Mouse (Mus musculus): ENCODE results near the gene Creg2. TPM values are rescaled to one million over a fixed set of nuclear protein-coding genes. Genes with fewer than 3 reads are reported as not detected.

The Creg2 gene
- polyA plus RNA-seq, 1 experiment from 2014 or later, result 0.22 TPM

- Histone ChIP-seq H3K27ac (ENCODE audit: low read length) (no peak overlapping the region), H3K36me3 (ENCODE audit: control insufficient read depth, insufficient read depth, low read length) (no peaks in the 10 kb centered on the region), H3K4me1 (ENCODE audit: control insufficient read depth, insufficient read depth, low read length) (no peaks in the 10 kb centered on the region), H3K4me3 (ENCODE audit: low read length) (no peak overlapping the region), H3K4me2 (ENCODE audit: low read depth, low read length) (no peak overlapping the region), H3K27me3 (replicated peaks; ENCODE audit: control insufficient read depth, insufficient read depth, low read length) (no peaks in the 10 kb centered on the region), H3K9ac (ENCODE audit: low read depth, low read length) (no peak overlapping the region), H3K9me3 (ENCODE audit: control insufficient read depth, low read length) (no peaks in the 10 kb centered on the region)
- ATAC-seq, result no peak
- WGBS, result 91% methylated on average over 5 of the region's 5 CpGs
Observed at GRCm38 (mm10) chr1:39681638-39682037, 30.4 kb upstream of the Creg2 start.

GRCm38 (mm10) chr1:39680546-39680945 is 29.3 kb upstream of the Creg2 start:
- Histone ChIP-seq H3K36me3 (ENCODE audit: control insufficient read depth, insufficient read depth, low read length) (no peaks in the 10 kb centered on the region), H3K9me3 (ENCODE audit: control insufficient read depth, low read length) (no peaks in the 10 kb centered on the region), H3K9ac (ENCODE audit: low read depth, low read length) (no peak overlapping the region), H3K27ac (ENCODE audit: low read length) (no peak overlapping the region), H3K27me3 (replicated peaks; ENCODE audit: control insufficient read depth, insufficient read depth, low read length) (no peaks in the 10 kb centered on the region), H3K4me1 (ENCODE audit: control insufficient read depth, insufficient read depth, low read length) (no peaks in the 10 kb centered on the region), H3K4me2 (ENCODE audit: low read depth, low read length) (no peak overlapping the region), H3K4me3 (ENCODE audit: low read length) (no peak overlapping the region)
- ATAC-seq, result no peak
- WGBS, result 74% methylated on average over 6 of the region's 6 CpGs

- no peak overlapping the region for H3K4me3 ChIP-seq (ENCODE audit: low read length)
- no peak overlapping the region for H3K27ac ChIP-seq (ENCODE audit: low read length)
- 66% methylated on average over 8 of the region's 8 CpGs for WGBS
- H3K27me3 ChIP-seq (replicated peaks; ENCODE audit: control insufficient read depth, insufficient read depth, low read length), result no peaks in the 10 kb centered on the region
- peak; percentile 21; the same call in 1 of the 2 replicates for ATAC-seq
- H3K36me3 ChIP-seq (ENCODE audit: control insufficient read depth, insufficient read depth, low read length), result no peaks in the 10 kb centered on the region
- H3K9ac ChIP-seq (ENCODE audit: low read depth, low read length), result no peak overlapping the region
- H3K9me3 ChIP-seq (ENCODE audit: control insufficient read depth, low read length), result no peaks in the 10 kb centered on the region
- no peak overlapping the region for H3K4me2 ChIP-seq (ENCODE audit: low read depth, low read length)
- H3K4me1 ChIP-seq (ENCODE audit: control insufficient read depth, insufficient read depth, low read length), result no peaks in the 10 kb centered on the region
Observed at GRCm38 (mm10) chr1:39678883-39679282, 27.6 kb upstream of the Creg2 start.

- H3K27me3 ChIP-seq (replicated peaks; ENCODE audit: control insufficient read depth, insufficient read depth, low read length), result no peaks in the 10 kb centered on the region
- H3K36me3 ChIP-seq (ENCODE audit: control insufficient read depth, insufficient read depth, low read length), result no peaks in the 10 kb centered on the region
- no peaks in the 10 kb centered on the region for H3K4me1 ChIP-seq (ENCODE audit: control insufficient read depth, insufficient read depth, low read length)
- no peak for ATAC-seq
- H3K27ac ChIP-seq (ENCODE audit: low read length), result no peak overlapping the region
- H3K9ac ChIP-seq (ENCODE audit: low read depth, low read length), result no peak overlapping the region
- no peak overlapping the region for H3K4me3 ChIP-seq (ENCODE audit: low read length)
- H3K4me2 ChIP-seq (ENCODE audit: low read depth, low read length), result no peak overlapping the region
- no peaks in the 10 kb centered on the region for H3K9me3 ChIP-seq (ENCODE audit: control insufficient read depth, low read length)
- 84% methylated on average over 5 of the region's 5 CpGs for WGBS
Observed at GRCm38 (mm10) chr1:39676221-39676876, 25.1 kb upstream of the Creg2 start.

GRCm38 (mm10) chr1:39672362-39673105 is 21.3 kb upstream of the Creg2 start:
- H3K36me3 ChIP-seq (ENCODE audit: control insufficient read depth, insufficient read depth, low read length), result no peaks in the 10 kb centered on the region
- no peaks in the 10 kb centered on the region for H3K4me1 ChIP-seq (ENCODE audit: control insufficient read depth, insufficient read depth, low read length)
- H3K9me3 ChIP-seq (ENCODE audit: control insufficient read depth, low read length), result no peaks in the 10 kb centered on the region
- WGBS, result 77% methylated on average over 9 of the region's 9 CpGs
- H3K4me3 ChIP-seq (ENCODE audit: low read length), result no peak overlapping the region
- no peak overlapping the region for H3K9ac ChIP-seq (ENCODE audit: low read depth, low read length)
- ATAC-seq, result no peak
- H3K27me3 ChIP-seq (replicated peaks; ENCODE audit: control insufficient read depth, insufficient read depth, low read length), result no peaks in the 10 kb centered on the region
- no peak overlapping the region for H3K27ac ChIP-seq (ENCODE audit: low read length)
- H3K4me2 ChIP-seq (ENCODE audit: low read depth, low read length), result no peak overlapping the region

GRCm38 (mm10) chr1:39670211-39670935 is 19.1 kb upstream of the Creg2 start:
- Histone ChIP-seq H3K27ac (ENCODE audit: low read length) (no peak overlapping the region), H3K27me3 (replicated peaks; ENCODE audit: control insufficient read depth, insufficient read depth, low read length) (no peaks in the 10 kb centered on the region), H3K4me1 (ENCODE audit: control insufficient read depth, insufficient read depth, low read length) (no peaks in the 10 kb centered on the region), H3K9ac (ENCODE audit: low read depth, low read length) (no peak overlapping the region), H3K4me2 (ENCODE audit: low read depth, low read length) (no peak overlapping the region), H3K9me3 (ENCODE audit: control insufficient read depth, low read length) (no peaks in the 10 kb centered on the region), H3K4me3 (ENCODE audit: low read length) (no peak overlapping the region), H3K36me3 (ENCODE audit: control insufficient read depth, insufficient read depth, low read length) (no peaks in the 10 kb centered on the region)
- ATAC-seq, result peak; percentile 62; the same call in 1 of the 2 replicates
- WGBS, result 82% methylated on average over 17 of the region's 17 CpGs

- Histone ChIP-seq H3K4me2 (ENCODE audit: low read depth, low read length) (no peak overlapping the region), H3K4me1 (ENCODE audit: control insufficient read depth, insufficient read depth, low read length) (no peaks in the 10 kb centered on the region), H3K4me3 (ENCODE audit: low read length) (no peak overlapping the region), H3K9ac (ENCODE audit: low read depth, low read length) (no peak overlapping the region), H3K27me3 (replicated peaks; ENCODE audit: control insufficient read depth, insufficient read depth, low read length) (no peaks in the 10 kb centered on the region), H3K36me3 (ENCODE audit: control insufficient read depth, insufficient read depth, low read length) (no peaks in the 10 kb centered on the region), H3K9me3 (ENCODE audit: control insufficient read depth, low read length) (no peaks in the 10 kb centered on the region), H3K27ac (ENCODE audit: low read length) (no peak overlapping the region)
- ATAC-seq, result no peak
- 85% methylated on average over 12 of the region's 12 CpGs for WGBS
Observed at GRCm38 (mm10) chr1:39666751-39667252, 15.5 kb upstream of the Creg2 start.

GRCm38 (mm10) chr1:39664039-39664625 is 12.9 kb upstream of the Creg2 start:
- Histone ChIP-seq H3K4me3 (ENCODE audit: low read length) (no peak overlapping the region), H3K9me3 (ENCODE audit: control insufficient read depth, low read length) (no peaks in the 10 kb centered on the region), H3K27ac (ENCODE audit: low read length) (no peak overlapping the region), H3K9ac (ENCODE audit: low read depth, low read length) (no peak overlapping the region), H3K36me3 (ENCODE audit: control insufficient read depth, insufficient read depth, low read length) (no peaks in the 10 kb centered on the region), H3K4me1 (ENCODE audit: control insufficient read depth, insufficient read depth, low read length) (no peaks in the 10 kb centered on the region), H3K4me2 (ENCODE audit: low read depth, low read length) (no peak overlapping the region), H3K27me3 (replicated peaks; ENCODE audit: control insufficient read depth, insufficient read depth, low read length) (no peaks in the 10 kb centered on the region)
- 78% methylated on average over 7 of the region's 7 CpGs for WGBS
- no peak for ATAC-seq

- H3K9ac ChIP-seq (ENCODE audit: low read depth, low read length), result no peak overlapping the region
- H3K4me3 ChIP-seq (ENCODE audit: low read length), result no peak overlapping the region
- H3K9me3 ChIP-seq (ENCODE audit: control insufficient read depth, low read length), result no peaks in the 10 kb centered on the region
- no peak for ATAC-seq
- no peak overlapping the region for H3K27ac ChIP-seq (ENCODE audit: low read length)
- H3K27me3 ChIP-seq (replicated peaks; ENCODE audit: control insufficient read depth, insufficient read depth, low read length), result no peaks in the 10 kb centered on the region
- WGBS, result 83% methylated on average over 4 of the region's 4 CpGs
- no peaks in the 10 kb centered on the region for H3K36me3 ChIP-seq (ENCODE audit: control insufficient read depth, insufficient read depth, low read length)
- no peaks in the 10 kb centered on the region for H3K4me1 ChIP-seq (ENCODE audit: control insufficient read depth, insufficient read depth, low read length)
- no peak overlapping the region for H3K4me2 ChIP-seq (ENCODE audit: low read depth, low read length)
Observed at GRCm38 (mm10) chr1:39663050-39663449, 11.8 kb upstream of the Creg2 start.

Data from intestine, embryonic 16.5 days (tissue).